Mouse (Mus musculus) myocyte (in vitro differentiated cells): ENCODE results near the gene Parl.

ENCODE experiments used
- E2F4 ChIP-seq: IDR thresholded peaks from one replicate; pipeline ENCODE4 v1.6.1; 2011; ENCODE audit warnings: mild to moderate bottlenecking, control low read depth, moderate library complexity; ENCODE audit not compliant: insufficient read depth
- MAX ChIP-seq: IDR thresholded peaks from one replicate; pipeline ENCODE4 v1.6.1; 2011; ENCODE audit warnings: low read depth, mild to moderate bottlenecking, control low read depth
- POLR2A ChIP-seq: IDR thresholded peaks from one replicate; pipeline ENCODE4 v1.6.1; 2011; ENCODE audit warnings: low read depth, mild to moderate bottlenecking, control low read depth, moderate library complexity; ENCODE audit not compliant: insufficient read length
- POLR2AphosphoS2 ChIP-seq: IDR thresholded peaks from one replicate; pipeline ENCODE4 v1.6.1; 2011; ENCODE audit warnings: low read depth, control low read depth; ENCODE audit not compliant: insufficient read length

DNA sequence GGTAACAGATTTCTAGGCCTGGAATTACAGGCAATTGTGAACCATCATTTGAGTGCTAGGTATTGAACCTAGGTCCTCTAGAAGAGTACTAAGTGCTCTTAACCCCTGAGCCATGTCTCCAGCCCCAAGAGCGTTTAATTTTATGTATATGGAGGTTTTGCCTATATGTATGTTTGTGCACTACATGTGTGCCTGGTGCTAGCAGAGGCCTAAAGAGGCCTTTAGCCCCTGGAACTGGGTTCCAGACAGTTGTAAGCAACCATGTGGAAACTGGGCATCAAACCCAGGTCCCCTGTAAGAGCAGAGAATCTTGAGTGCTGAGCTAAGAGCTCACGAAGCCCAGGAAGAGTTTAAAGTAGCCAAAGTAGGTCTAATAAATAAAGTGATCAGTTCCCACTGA, 2.1 kb downstream of the Parl start:
- no peak for TF ChIP-seq E2F4
- TF ChIP-seq POLR2A = no peak
- no peak for TF ChIP-seq POLR2AphosphoS2
- TF ChIP-seq MAX = no peak
